12 mouse cellular contexts compared by ENCODE assay signal in genomic region chr1:89130429-89130828, GRCm38 (mm10).
DNase-seq lines count a peak whose midpoint lies in the region; ATAC-seq and TF ChIP-seq lines count a peak whose summit lies in the region.
"Had no signal": no experiment of that assay in that cellular context is flagged by ENCODE, and none has a peak within 500 bp of the region (broad histone marks: within the 10 kb centered on the region; RNA-seq: fewer than 3 reads in every experiment).

No protein-coding gene starts in this region.

- 70% methylated on average over 6 of the region's 6 CpGs for WGBS in hindbrain, embryonic 10.5 days
- 50% methylated on average over 6 of the region's 6 CpGs for WGBS in hindbrain, embryonic 16.5 days
- 88% methylated on average over 6 of the region's 6 CpGs for WGBS in stomach, embryonic 14.5 days
- 94% methylated on average over 6 of the region's 6 CpGs for WGBS in stomach, postnatal 0 days
- 91% methylated on average over 6 of the region's 6 CpGs for WGBS in kidney, adult 2 months

- no peak for TF ChIP-seq CTCF in stomach, postnatal 0 days (IDR thresholded peaks at IDR 0.05; ENCODE audit: low read depth)
- no peak for TF ChIP-seq CTCF in kidney, adult 2 months (conservative IDR thresholded peaks at IDR 0.05; ENCODE audit: insufficient read depth, insufficient read length, low read depth, low read length)

- no peak overlapping the region for H3K9ac ChIP-seq in hindbrain, embryonic 16.5 days (ENCODE audit: low read depth, low read length)
- H3K9ac ChIP-seq in stomach, embryonic 14.5 days (replicated peaks; ENCODE audit: low read depth, low read length), result no peak overlapping the region
- no peak overlapping the region for H3K9ac ChIP-seq in stomach, postnatal 0 days (ENCODE audit: low read length)
- H3K9ac ChIP-seq: neural tube, embryonic 13.5 days had no signal

- no peaks in the 10 kb centered on the region for H3K27me3 ChIP-seq in hindbrain, embryonic 10.5 days (ENCODE audit: insufficient read depth, poor library complexity, severe bottlenecking)
- H3K27me3 ChIP-seq in hindbrain, embryonic 16.5 days (replicated peaks; ENCODE audit: control insufficient read depth, insufficient read depth, low read length), result no peaks in the 10 kb centered on the region
- H3K27me3 ChIP-seq in stomach, embryonic 14.5 days (ENCODE audit: control insufficient read depth, insufficient read depth, low read length), result no peaks in the 10 kb centered on the region
- H3K27me3 ChIP-seq in stomach, postnatal 0 days (ENCODE audit: control insufficient read depth, insufficient read depth, low read length), result no peaks in the 10 kb centered on the region
- H3K27me3 ChIP-seq in kidney, adult 2 months (replicated peaks; ENCODE audit: control insufficient read depth, insufficient read depth, low read length), result no peaks in the 10 kb centered on the region
- H3K27me3 ChIP-seq: neural tube, embryonic 13.5 days had no signal

- ATAC-seq in hindbrain, embryonic 16.5 days, result no peak
- 0 out of 2 replicates have a peak, but pooled peaks have one; percentile 31 for ATAC-seq in stomach, embryonic 14.5 days (ENCODE audit: insufficient number of reproducible peaks, insufficient read depth, low FRiP score, low read depth)
- ATAC-seq in stomach, postnatal 0 days (ENCODE audit: low FRiP score, low TSS enrichment), result no peak

- no peak for TF ChIP-seq POLR2A in kidney, adult 2 months (IDR thresholded peaks at IDR 0.05; ENCODE audit: low read depth, low read length)

- H3K4me2 ChIP-seq in hindbrain, embryonic 16.5 days (ENCODE audit: low read length), result no peak overlapping the region
- H3K4me2 ChIP-seq in stomach, embryonic 14.5 days (replicated peaks; ENCODE audit: low read depth, low read length), result no peak overlapping the region
- no peak overlapping the region for H3K4me2 ChIP-seq in stomach, postnatal 0 days (replicated peaks; ENCODE audit: low read depth)
- H3K4me2 ChIP-seq: neural tube, embryonic 13.5 days had no signal

- H3K4me1 ChIP-seq in hindbrain, embryonic 10.5 days (replicated peaks), result peaks cover 25% of the 10 kb centered on the region
- H3K4me1 ChIP-seq in hindbrain, embryonic 16.5 days (ENCODE audit: control insufficient read depth, insufficient read depth, low read depth, low read length), result peaks cover 9% of the 10 kb centered on the region
- no peaks in the 10 kb centered on the region; the same call in 1 of the 2 replicates for H3K4me1 ChIP-seq in stomach, embryonic 14.5 days (ENCODE audit: control insufficient read depth, insufficient read depth, low read length)
- peaks cover 2% of the 10 kb centered on the region; the same call in 1 of the 2 replicates for H3K4me1 ChIP-seq in stomach, postnatal 0 days (replicated peaks; ENCODE audit: control insufficient read depth, insufficient read depth)
- peaks cover 6% of the 10 kb centered on the region; the same call in 1 of the 2 replicates for H3K4me1 ChIP-seq in kidney, adult 2 months (ENCODE audit: control insufficient read depth, insufficient read depth, low read length)

- 0 out of 2 replicates have a peak overlapping the region, but pooled peaks have one; percentile 35 for H3K27ac ChIP-seq in hindbrain, embryonic 10.5 days
- no peak overlapping the region for H3K27ac ChIP-seq in hindbrain, embryonic 16.5 days (ENCODE audit: low read depth, low read length)
- no peak overlapping the region for H3K27ac ChIP-seq in stomach, embryonic 14.5 days (ENCODE audit: low read length)
- H3K27ac ChIP-seq in stomach, postnatal 0 days (replicated peaks), result no peak overlapping the region
- no peak overlapping the region for H3K27ac ChIP-seq in kidney, adult 2 months (ENCODE audit: insufficient read depth, low read depth, low read length)
- H3K27ac ChIP-seq: neural tube, embryonic 13.5 days had no signal

- 0 out of 2 replicates have a peak, but pooled peaks cover 7% of the 10 kb centered on the region for H3K9me3 ChIP-seq in hindbrain, embryonic 10.5 days
- no peaks in the 10 kb centered on the region for H3K9me3 ChIP-seq in hindbrain, embryonic 16.5 days (ENCODE audit: control insufficient read depth, low read length)
- H3K9me3 ChIP-seq in stomach, embryonic 14.5 days (ENCODE audit: control insufficient read depth, low read depth, low read length), result 0 out of 2 replicates have a peak, but pooled peaks cover 2% of the 10 kb centered on the region
- H3K9me3 ChIP-seq in stomach, postnatal 0 days (ENCODE audit: control insufficient read depth, low read length), result 0 out of 2 replicates have a peak, but pooled peaks cover 3% of the 10 kb centered on the region
- H3K9me3 ChIP-seq: neural tube, embryonic 13.5 days had no signal

- peaks cover 9% of the 10 kb centered on the region for H3K36me3 ChIP-seq in hindbrain, embryonic 10.5 days
- H3K36me3 ChIP-seq in hindbrain, embryonic 16.5 days (ENCODE audit: control insufficient read depth, insufficient read depth, low read length), result no peaks in the 10 kb centered on the region
- no peaks in the 10 kb centered on the region for H3K36me3 ChIP-seq in stomach, embryonic 14.5 days (ENCODE audit: control insufficient read depth, insufficient read depth, low read length)
- no peaks in the 10 kb centered on the region for H3K36me3 ChIP-seq in stomach, postnatal 0 days (ENCODE audit: control insufficient read depth, insufficient read depth, low read length)
- H3K36me3 ChIP-seq in kidney, adult 2 months (ENCODE audit: control insufficient read depth, insufficient read depth, low read length), result no peaks in the 10 kb centered on the region

- DNase-seq in hindbrain, embryonic 10.5 days (ENCODE audit: low spot score), result no peak
- no peak for DNase-seq in stomach, postnatal 0 days (ENCODE audit: low spot score)
- peak; percentile 84 for DNase-seq in brain, adult 2 months (ENCODE audit: low read depth, low spot score)
- DNase-seq in retina, embryonic 14.5 days (ENCODE audit: low spot score), result peak; percentile 36
- DNase-seq in kidney, adult 2 months, result no peak
- DNase-seq in kidney, postnatal 36 days, result no peak
- DNase-seq: adrenal gland, adult 2 months; cerebellum, adult 8-10 months; kidney, adult 11 months had no signal

- H3K4me3 ChIP-seq in hindbrain, embryonic 10.5 days, result no peak overlapping the region
- no peak overlapping the region for H3K4me3 ChIP-seq in hindbrain, embryonic 16.5 days (ENCODE audit: low read length)
- no peak overlapping the region for H3K4me3 ChIP-seq in stomach, embryonic 14.5 days (ENCODE audit: low read depth, low read length)
- no peak overlapping the region for H3K4me3 ChIP-seq in stomach, postnatal 0 days (ENCODE audit: low read depth, low read length)
- H3K4me3 ChIP-seq in kidney, adult 2 months (ENCODE audit: insufficient read depth, low read depth, low read length), result no peak overlapping the region
- H3K4me3 ChIP-seq: neural tube, embryonic 13.5 days had no signal

- TF ChIP-seq EP300 in stomach, postnatal 0 days (optimal IDR thresholded peaks at IDR 0.05), result no peak

Comparison
In these comparisons a context has a peak if more than half of its experiments do, and no peak if none do; other contexts are left out.
1. DNase-seq: peak in brain, adult 2 months (single experiment) and retina, embryonic 14.5 days (single experiment); none in hindbrain, embryonic 10.5 days (single experiment), stomach, postnatal 0 days (single experiment), kidney, adult 2 months (single experiment) and kidney, postnatal 36 days (0 of 2).